Mouse (Mus musculus): ENCODE measurements at regions not wholly inside any gene's neighbourhood (a gene's known extent, or its start where the extent isn't known, plus 50 kb on each side); places are given as distances from the start of the nearest gene placed in this dataset.

- TF ChIP-seq CTCF (IDR thresholded peaks at IDR 0.05; ENCODE audit: control insufficient read depth, insufficient read depth, insufficient replicate concordance, low read depth, low read length) = no peak
- no peak for TF ChIP-seq POLR2A (IDR thresholded peaks at IDR 0.05; ENCODE audit: control insufficient read depth, low read depth, low read length)
These were observed 92.1 kb upstream of the Irs2 start for GRCm38 (mm10) chr8:11100310-11100709.
